Mouse (Mus musculus) B cell, adult 2 months (primary cell): Measurements from ENCODE around the gene Adamts4.

Experiments
- DNase-seq, 2 experiments: peaks; one replicate each; pipeline ENCODE4 v3.0.0; 2022

Gene Adamts4

GRCm38 (mm10) chr1:171249913-171250600, at the start of gene Adamts4:
Adamts4 (plus strand) TSS chr1:171250421.
- DNase-seq = no peak

- DNase-seq = no peak
Measured at GRCm38 (mm10) chr1:171200769-171201168, 49.5 kb upstream of the Adamts4 start.

- DNase-seq = no peak
Measured at GRCm38 (mm10) chr1:171203471-171204248, 46.6 kb upstream of the Adamts4 start.

- DNase-seq = no peak
Measured at GRCm38 (mm10) chr1:171204249-171204644, 46.0 kb upstream of the Adamts4 start.

- DNase-seq = no peak
Measured at GRCm38 (mm10) chr1:171205704-171206493, 44.3 kb upstream of the Adamts4 start.

GRCm38 (mm10) chr1:171209409-171209808, 40.8 kb upstream of the Adamts4 start:
- no peak for DNase-seq

GRCm38 (mm10) chr1:171212854-171213253, 37.4 kb upstream of the Adamts4 start:
- no peak for DNase-seq

- DNase-seq = no peak
Measured at GRCm38 (mm10) chr1:171213801-171214496, 36.3 kb upstream of the Adamts4 start, which contains the start of gene Nr1i3. Nr1i3 (plus strand) TSS chr1:171213970.

- DNase-seq = no peak
Measured at GRCm38 (mm10) chr1:171216241-171216955, 33.8 kb upstream of the Adamts4 start.

- DNase-seq = peak; percentile 88
Measured at GRCm38 (mm10) chr1:171220871-171221270, 29.4 kb upstream of the Adamts4 start.

- no peak for DNase-seq
Measured at GRCm38 (mm10) chr1:171221281-171222193, 28.7 kb upstream of the Adamts4 start.

- peak; percentile 87 to 92 for DNase-seq
Measured at GRCm38 (mm10) chr1:171222238-171223155, 27.7 kb upstream of the Adamts4 start, which contains the start of gene Tomm40l. Tomm40l (minus strand) TSS chr1:171222514.

- peak in 1 of 2 experiments; percentile 13 for DNase-seq
Measured at GRCm38 (mm10) chr1:171223168-171223567, 27.1 kb upstream of the Adamts4 start.

- DNase-seq = no peak
Measured at GRCm38 (mm10) chr1:171223796-171224195, 26.4 kb upstream of the Adamts4 start.

- no peak for DNase-seq
Measured at GRCm38 (mm10) chr1:171224857-171225256, 25.4 kb upstream of the Adamts4 start, which contains the start of gene Apoa2. Apoa2 (plus strand) TSS chr1:171225054.

- DNase-seq = no peak
Measured at GRCm38 (mm10) chr1:171226780-171227179, 23.4 kb upstream of the Adamts4 start.

GRCm38 (mm10) chr1:171227879-171228278, 22.3 kb upstream of the Adamts4 start:
- DNase-seq = no peak

- DNase-seq = no peak
Measured at GRCm38 (mm10) chr1:171229750-171230149, 20.5 kb upstream of the Adamts4 start.

- no peak for DNase-seq
Measured at GRCm38 (mm10) chr1:171230215-171230614, 20.0 kb upstream of the Adamts4 start.
